Mouse (Mus musculus) cortical plate, adult 2 months (tissue): ENCODE data around the gene Klc4. TPM values are rescaled to one million over a fixed set of nuclear protein-coding genes. Genes with fewer than 3 reads are reported as not detected.

Source experiments
- H3K27ac ChIP-seq: fragments of 200-500 bp; 2 replicates; pipeline ENCODE4 v1.5.1; 2012; ENCODE audit warnings: low read length, control low read depth, inconsistent platforms; ENCODE audit not compliant: insufficient read depth
- H3K4me1 ChIP-seq: fragments of 200-500 bp; 2 replicates; pipeline ENCODE4 v1.6.1; 2011; ENCODE audit warnings: low read length; ENCODE audit not compliant: control insufficient read depth, insufficient read depth
- H3K4me3 ChIP-seq: fragments of 200-500 bp; 2 replicates; pipeline ENCODE4 v1.5.1; 2011; ENCODE audit warnings: mild to moderate bottlenecking, low read length, control low read depth; ENCODE audit not compliant: insufficient read depth
- CTCF ChIP-seq: fragments of 200-500 bp; IDR thresholded peaks from 2 replicates; pipeline ENCODE4 v1.5.1; 2011; ENCODE audit warnings: mild to moderate bottlenecking, control low read depth, low read length; ENCODE audit not compliant: insufficient read depth; ENCODE audit errors: extremely low read depth
- POLR2A ChIP-seq: fragments of 200-500 bp; IDR thresholded peaks from 2 replicates; pipeline ENCODE4 v1.6.1; 2011; ENCODE audit warnings: mild to moderate bottlenecking, low read length, control low read depth; ENCODE audit not compliant: insufficient read depth; ENCODE audit errors: extremely low read depth
- polyA plus RNA-seq: library from polyadenylated mRNA; depleted of rRNA; stranded (reverse); fragments of >200 nt; gene quantifications from 2 replicates; pipeline ENCODE4 v1.2.3, GENCODE M21; 2012; rRNA removed

Klc4 gene
- polyA plus RNA-seq, 1 experiment = 20.0 TPM

DNA sequence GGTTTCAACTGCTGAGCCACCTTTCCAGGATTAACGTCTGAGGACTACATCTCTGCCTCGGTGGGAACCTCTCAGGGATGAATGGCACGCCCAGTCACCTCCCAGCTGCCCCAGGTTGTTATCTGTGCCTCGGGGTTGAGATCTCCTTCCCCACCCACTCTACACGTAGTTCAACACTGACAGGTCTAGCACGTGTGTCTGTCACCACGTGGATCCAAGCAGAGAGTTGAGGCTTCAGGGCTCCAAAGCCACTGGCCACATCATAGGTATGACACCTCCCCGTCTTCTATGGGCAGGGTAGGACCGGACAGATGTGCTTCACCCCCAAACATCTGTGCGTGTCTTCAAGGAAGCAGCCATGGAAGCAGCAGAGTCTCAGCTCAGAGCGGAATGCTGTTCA is 47.9 kb downstream of the Klc4 start:
- Histone ChIP-seq H3K4me1 (peaks cover 1% of the 10 kb centered on the region; the same call in 1 of the 2 replicates), H3K4me3 (no peak overlapping the region), H3K27ac (no peak overlapping the region)
- TF ChIP-seq CTCF (no peak), POLR2A (no peak)

DNA sequence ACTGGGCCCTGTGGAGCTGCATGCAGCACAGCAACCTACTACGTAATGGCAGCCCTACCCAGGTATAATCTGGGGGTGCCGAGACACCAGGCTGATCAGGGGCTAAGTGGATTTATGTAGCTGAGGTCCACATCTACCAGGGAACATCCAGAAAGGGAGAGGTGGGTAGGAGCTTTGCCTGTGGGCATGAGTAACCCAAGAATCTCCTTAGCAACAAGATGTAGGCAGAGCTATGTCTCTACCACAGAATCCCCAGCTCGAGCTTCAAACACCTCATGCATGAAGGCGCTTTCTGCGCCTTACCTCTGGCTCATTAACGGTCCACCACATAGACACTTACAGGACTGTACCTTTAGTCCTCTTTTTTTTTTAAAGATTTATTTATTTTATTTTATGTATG is 50.5 kb downstream of the Klc4 start:
- H3K4me1 ChIP-seq = peaks cover 1% of the 10 kb centered on the region; the same call in 1 of the 2 replicates
- TF ChIP-seq CTCF = no peak
- peak; percentile 47 for TF ChIP-seq POLR2A
- peak overlapping the region; percentile 38; the same call in 1 of the 2 replicates for H3K27ac ChIP-seq
- no peak overlapping the region for H3K4me3 ChIP-seq

- H3K4me1 ChIP-seq = peaks cover 1% of the 10 kb centered on the region; the same call in 1 of the 2 replicates
- peak overlapping the region; percentile 38 for H3K27ac ChIP-seq
- TF ChIP-seq CTCF (no peak), POLR2A (no peak)
- no peak overlapping the region for H3K4me3 ChIP-seq
Observed at GRCm38 (mm10) chr17:46594606-46595005, 51.2 kb downstream of the Klc4 start.

DNA sequence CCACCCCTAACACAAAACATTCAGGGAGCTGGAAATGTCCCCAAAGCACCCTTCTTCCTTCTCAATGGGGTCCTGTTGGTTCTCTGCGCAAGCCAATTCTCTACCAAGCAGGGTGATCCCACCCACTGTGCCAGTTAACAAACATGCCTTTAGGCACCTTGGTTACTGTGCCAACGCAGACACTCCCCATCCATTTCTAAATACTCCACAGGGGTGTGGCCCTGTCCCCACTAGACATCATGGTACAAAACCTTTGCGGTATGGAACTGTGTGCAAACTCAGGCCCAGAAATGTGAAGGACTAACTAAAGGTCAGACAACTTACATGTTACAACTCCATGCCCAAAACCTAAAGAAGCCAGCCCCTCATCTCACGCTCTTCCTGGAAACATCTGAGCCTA is 52.7 kb downstream of the Klc4 start:
- TF ChIP-seq CTCF (no peak), POLR2A (no peak)
- Histone ChIP-seq H3K27ac (no peak overlapping the region), H3K4me3 (no peak overlapping the region), H3K4me1 (no peaks in the 10 kb centered on the region)

DNA sequence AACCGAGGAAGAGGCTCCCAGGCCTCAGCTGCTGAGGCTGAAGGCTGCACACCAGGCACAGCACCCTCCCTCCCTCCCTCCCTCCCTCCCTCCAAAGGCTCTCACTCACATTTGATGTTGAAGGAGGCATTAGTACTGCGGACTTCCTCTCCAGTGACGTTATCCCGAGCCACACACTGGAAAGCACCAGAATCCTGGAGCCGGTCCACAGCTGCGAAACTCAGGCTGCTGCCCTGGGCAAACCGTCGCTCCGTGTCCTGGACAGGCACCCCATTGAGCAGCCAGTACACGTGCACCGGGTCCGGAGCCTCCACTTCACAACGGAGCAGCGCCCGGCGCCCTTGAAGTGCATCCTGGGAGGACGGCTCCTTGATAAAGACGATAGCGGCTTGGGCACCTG is 54.4 kb downstream of the Klc4 start:
- Histone ChIP-seq H3K27ac (no peak overlapping the region), H3K4me1 (no peaks in the 10 kb centered on the region), H3K4me3 (no peak overlapping the region)
- TF ChIP-seq POLR2A (no peak), CTCF (no peak)

DNA sequence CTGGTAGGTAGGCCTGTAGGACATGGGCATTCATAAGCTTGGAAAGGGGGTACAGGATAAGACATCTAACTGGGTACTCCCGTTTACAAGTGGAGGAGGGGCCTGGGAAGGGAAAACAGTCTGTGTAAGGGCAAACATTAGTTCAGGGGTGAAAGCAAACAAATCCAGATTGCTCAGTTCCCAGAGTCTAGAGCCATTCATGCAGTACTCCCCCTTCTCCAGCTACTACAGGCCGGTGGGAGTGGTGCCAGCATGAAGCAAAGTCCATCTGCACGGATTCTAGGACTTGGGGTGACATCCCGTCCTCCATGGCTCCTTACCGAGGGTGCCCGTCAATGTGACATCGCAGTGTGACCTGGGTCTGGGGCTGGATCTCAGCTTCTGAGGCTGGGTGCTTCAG is 55.4 kb downstream of the Klc4 start:
- Histone ChIP-seq H3K4me1 (no peaks in the 10 kb centered on the region), H3K4me3 (no peak overlapping the region), H3K27ac (no peak overlapping the region)
- TF ChIP-seq POLR2A (no peak), CTCF (no peak)

GRCm38 (mm10) chr17:46589635-46590314 is 56.0 kb downstream of the Klc4 start:
- Histone ChIP-seq H3K27ac (no peak overlapping the region), H3K4me1 (no peaks in the 10 kb centered on the region), H3K4me3 (no peak overlapping the region)
- TF ChIP-seq POLR2A = no peak
- peak; percentile 9; the same call in 1 of the 2 replicates for TF ChIP-seq CTCF

- no peak overlapping the region for H3K4me3 ChIP-seq
- TF ChIP-seq CTCF (no peak), POLR2A (no peak)
- H3K4me1 ChIP-seq = no peaks in the 10 kb centered on the region
- H3K27ac ChIP-seq = no peak overlapping the region
Observed at GRCm38 (mm10) chr17:46588913-46589312, 56.9 kb downstream of the Klc4 start.

DNA sequence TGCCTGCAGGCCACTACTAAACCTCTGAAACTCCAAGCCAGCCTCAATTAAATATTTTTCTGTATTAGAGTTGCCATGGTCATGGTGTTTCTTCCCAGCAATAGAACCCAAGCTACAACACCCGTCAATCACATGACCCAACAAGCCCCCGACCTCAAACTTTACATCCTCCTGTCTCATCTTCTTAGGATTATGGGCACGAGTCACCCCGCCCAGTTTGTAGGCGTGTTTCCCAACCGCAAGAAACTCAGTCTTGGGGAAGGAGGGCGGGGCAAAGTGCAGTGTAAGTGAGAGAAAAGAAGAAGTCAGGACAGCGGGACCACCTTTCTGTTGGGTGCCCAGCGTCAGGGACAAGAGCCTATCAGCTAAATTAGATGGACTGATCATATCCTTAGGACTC is 57.6 kb downstream of the Klc4 start:
- no peak overlapping the region for H3K27ac ChIP-seq
- TF ChIP-seq CTCF = no peak
- TF ChIP-seq POLR2A = no peak
- H3K4me1 ChIP-seq = no peaks in the 10 kb centered on the region
- H3K4me3 ChIP-seq = no peak overlapping the region

GRCm38 (mm10) chr17:46586327-46586726 is 59.5 kb downstream of the Klc4 start:
- no peak for TF ChIP-seq CTCF
- TF ChIP-seq POLR2A = no peak
- no peaks in the 10 kb centered on the region for H3K4me1 ChIP-seq
- H3K27ac ChIP-seq = no peak overlapping the region
- no peak overlapping the region for H3K4me3 ChIP-seq

Other genes starting within 250 kb of the Klc4 start
- 10.2 and 12.0 TPM in 2 replicates for gene Crip3, start 217.1 kb downstream of the Klc4 start, polyA plus RNA-seq
- gene Slc22a7, start 207.6 kb downstream of the Klc4 start, polyA plus RNA-seq = 0.25 and 0.27 TPM in 2 replicates
- 56.2 and 57.3 TPM in 2 replicates for gene Ttbk1, start 158.3 kb downstream of the Klc4 start, polyA plus RNA-seq
- 5.9 and 6.5 TPM in 2 replicates for gene Dnph1, start 149.3 kb downstream of the Klc4 start, polyA plus RNA-seq
- gene Cul9, start 99.6 kb downstream of the Klc4 start, polyA plus RNA-seq = 60.0 and 70.5 TPM in 2 replicates
- gene Srf, start 89.8 kb downstream of the Klc4 start, polyA plus RNA-seq = 89.1 and 90.0 TPM in 2 replicates
- 6.5 and 6.8 TPM in 2 replicates for gene Ptk7, start 16.5 kb downstream of the Klc4 start, polyA plus RNA-seq
- gene Mrpl2, start 207 bp upstream of the Klc4 start, polyA plus RNA-seq = 46.2 and 52.6 TPM in 2 replicates
- 25.8 and 27.4 TPM in 2 replicates for gene Cul7, start 4.3 kb upstream of the Klc4 start, polyA plus RNA-seq
- gene Rrp36, start 28.3 kb upstream of the Klc4 start, polyA plus RNA-seq = 28.1 and 29.5 TPM in 2 replicates
- gene Mea1, start 32.8 kb upstream of the Klc4 start, polyA plus RNA-seq = 154 and 157 TPM in 2 replicates
- gene Klhdc3, start 34.9 kb upstream of the Klc4 start, polyA plus RNA-seq = 254 and 268 TPM in 2 replicates
- 97.4 and 98.9 TPM in 2 replicates for gene Ppp2r5d, start 59.1 kb upstream of the Klc4 start, polyA plus RNA-seq
- gene Pex6, start 65.4 kb upstream of the Klc4 start, polyA plus RNA-seq = 48.4 and 50.8 TPM in 2 replicates
- 1.3 and 1.8 TPM in 2 replicates for gene Gnmt, start 83.1 kb upstream of the Klc4 start, polyA plus RNA-seq
- gene Cnpy3, start 106.2 kb upstream of the Klc4 start, polyA plus RNA-seq = 93.6 and 95.9 TPM in 2 replicates
- 0.50 and 0.68 TPM in 2 replicates for gene Ptcra, start 117.7 kb upstream of the Klc4 start, polyA plus RNA-seq
- gene 2310039H08Rik, start 126.6 kb upstream of the Klc4 start, polyA plus RNA-seq = 18.6 and 20.5 TPM in 2 replicates
- gene Rpl7l1, start 136.7 kb upstream of the Klc4 start, polyA plus RNA-seq = 43.6 and 48.0 TPM in 2 replicates
- gene Bicral, start 212.5 kb upstream of the Klc4 start, polyA plus RNA-seq = 33.1 and 33.9 TPM in 2 replicates
- 25.6 and 26.1 TPM in 2 replicates for gene Tbcc, start 244.7 kb upstream of the Klc4 start, polyA plus RNA-seq